Mouse (Mus musculus) E14TG2a.4 (cell line): ENCODE results near the gene Dmd.

ENCODE experiments used
- CTCF ChIP-seq: conservative IDR thresholded peaks from 2 replicates; pipeline ENCODE4 v1.5.1; 2014; ENCODE audit warnings: low read length
- NANOG ChIP-seq: IDR thresholded peaks from 2 replicates; pipeline ENCODE4 v1.6.1; 2014; ENCODE audit warnings: borderline replicate concordance, low read length, mixed read lengths

- no peak for TF ChIP-seq CTCF
- no peak for TF ChIP-seq NANOG
These were observed 2012.3 kb downstream of the Dmd start for GRCm38 (mm10) chrX:84960972-84961371.
